Mouse (Mus musculus): ENCODE results near the gene Gna11.

GRCm38 (mm10) chr10:81572133-81572671, 27.2 kb upstream of the Gna11 start:
- TF ChIP-seq CTCF (IDR thresholded peaks at IDR 0.05; ENCODE audit: control insufficient read depth, insufficient read depth, insufficient replicate concordance, low read depth, low read length) (no peak), POLR2A (IDR thresholded peaks at IDR 0.05; ENCODE audit: control insufficient read depth, low read depth, low read length) (no peak)
